Mouse (Mus musculus): ENCODE data around the gene Bcl11a. TPM values are rescaled to one million over a fixed set of nuclear protein-coding genes. Genes with fewer than 3 reads are reported as not detected.

Gene Bcl11a
- polyA plus RNA-seq, 1 experiment from 2014 or later, result 117 TPM

DNA sequence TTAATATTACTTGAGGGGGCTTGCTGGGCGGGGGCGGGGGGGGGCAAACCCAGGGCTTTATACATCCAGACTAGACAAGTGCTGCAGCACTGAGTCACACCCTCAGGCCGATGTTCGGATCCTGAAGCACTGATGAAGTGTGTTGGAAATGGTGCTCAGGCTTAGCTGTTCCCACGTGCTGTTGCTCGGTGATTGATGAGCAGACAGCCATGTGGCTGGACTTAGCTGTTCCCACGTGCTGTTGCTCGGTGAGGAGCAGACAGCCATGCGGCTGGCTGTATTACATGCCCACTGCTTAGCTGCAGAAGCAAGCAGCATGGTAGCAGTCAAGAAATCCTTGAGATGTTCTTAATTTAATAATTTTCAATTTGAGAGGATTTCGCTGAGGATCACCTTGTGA lies 75.2 kb downstream of the Bcl11a start:
- ATAC-seq (ENCODE audit: low FRiP score, low TSS enrichment) (no peak), DNase-seq (no peak)
- Histone ChIP-seq H3K36me3 (ENCODE audit: control insufficient read depth, insufficient read depth, low read length) (0 out of 2 replicates have a peak, but pooled peaks cover 4% of the 10 kb centered on the region), H3K4me3 (replicated peaks; ENCODE audit: low read depth, low read length) (no peak overlapping the region), H3K27ac (replicated peaks; ENCODE audit: low read depth, low read length) (no peak overlapping the region), H3K9ac (replicated peaks; ENCODE audit: low read length) (no peak overlapping the region), H3K4me2 (ENCODE audit: low read length) (no peak overlapping the region), H3K27me3 (ENCODE audit: control insufficient read depth, insufficient read depth, low read length) (no peaks in the 10 kb centered on the region), H3K9me3 (ENCODE audit: control insufficient read depth, low read length) (no peaks in the 10 kb centered on the region), H3K4me1 (ENCODE audit: control insufficient read depth, insufficient read depth, low read length) (peaks cover 11% of the 10 kb centered on the region; the same call in 1 of the 2 replicates)
- 63% methylated on average over 10 of the region's 10 CpGs for WGBS

DNA sequence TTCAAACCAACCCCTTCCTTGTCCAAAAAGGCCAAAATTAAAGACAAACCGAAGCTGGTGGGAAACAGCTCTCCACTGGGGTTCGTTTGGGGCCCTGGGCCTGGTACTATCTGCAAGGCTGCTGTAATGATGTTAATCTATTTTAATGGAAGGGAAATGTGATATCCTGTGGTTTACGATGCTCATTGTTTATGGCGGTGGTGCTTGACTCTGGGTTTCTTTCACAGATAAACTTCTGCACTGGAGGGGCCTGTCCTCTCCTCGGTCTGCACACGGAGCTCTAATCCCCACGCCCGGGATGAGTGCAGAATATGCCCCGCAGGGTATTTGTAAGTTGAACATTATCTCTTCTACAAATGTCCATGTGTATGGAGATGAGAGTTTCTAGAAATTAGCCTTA lies 80.2 kb downstream of the Bcl11a start:
- no peak overlapping the region for H3K4me3 ChIP-seq (replicated peaks; ENCODE audit: low read depth, low read length)
- WGBS, result 55% methylated on average over 9 of the region's 9 CpGs
- H3K36me3 ChIP-seq (ENCODE audit: control insufficient read depth, insufficient read depth, low read length), result peaks cover under 1% of the 10 kb centered on the region; the same call in 1 of the 2 replicates
- no peak overlapping the region for H3K9ac ChIP-seq (replicated peaks; ENCODE audit: low read length)
- ATAC-seq (ENCODE audit: low FRiP score, low TSS enrichment) (no peak), DNase-seq (no peak)
- H3K9me3 ChIP-seq (ENCODE audit: control insufficient read depth, low read length), result no peaks in the 10 kb centered on the region
- H3K27ac ChIP-seq (replicated peaks; ENCODE audit: low read depth, low read length), result no peak overlapping the region
- H3K4me2 ChIP-seq (ENCODE audit: low read length), result no peak overlapping the region
- H3K4me1 ChIP-seq (ENCODE audit: control insufficient read depth, insufficient read depth, low read length), result peaks cover 38% of the 10 kb centered on the region
- H3K27me3 ChIP-seq (ENCODE audit: control insufficient read depth, insufficient read depth, low read length), result no peaks in the 10 kb centered on the region

DNA sequence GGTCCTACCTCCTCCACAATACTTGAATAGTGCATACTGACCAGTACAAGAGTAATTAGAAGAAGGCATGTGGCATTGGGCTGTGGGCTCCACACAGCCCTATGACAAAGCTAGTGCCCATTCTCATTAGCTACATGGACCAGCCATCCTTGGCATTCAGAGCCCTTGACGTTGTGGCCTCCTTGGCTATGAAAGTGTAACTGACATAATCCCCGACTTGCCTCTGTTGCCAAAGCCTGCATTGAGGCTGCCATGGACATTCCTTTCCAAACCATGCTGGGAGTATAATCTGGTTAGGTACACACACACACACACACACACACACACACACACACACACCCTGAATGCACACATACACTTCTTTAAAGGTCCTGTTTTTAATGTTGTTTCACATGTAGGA lies 81.8 kb downstream of the Bcl11a start:
- no peak for ATAC-seq (ENCODE audit: low FRiP score, low TSS enrichment)
- 75% methylated on average over 2 of the region's 2 CpGs for WGBS
- H3K4me1 ChIP-seq (ENCODE audit: control insufficient read depth, insufficient read depth, low read length), result peaks cover 34% of the 10 kb centered on the region
- no peak overlapping the region for H3K9ac ChIP-seq (replicated peaks; ENCODE audit: low read length)
- no peak overlapping the region for H3K4me3 ChIP-seq (replicated peaks; ENCODE audit: low read depth, low read length)
- H3K27ac ChIP-seq (replicated peaks; ENCODE audit: low read depth, low read length), result no peak overlapping the region
- no peaks in the 10 kb centered on the region for H3K9me3 ChIP-seq (ENCODE audit: control insufficient read depth, low read length)
- no peaks in the 10 kb centered on the region for H3K27me3 ChIP-seq (ENCODE audit: control insufficient read depth, insufficient read depth, low read length)
- no peak overlapping the region for H3K4me2 ChIP-seq (ENCODE audit: low read length)
- no peak for DNase-seq
- H3K36me3 ChIP-seq (ENCODE audit: control insufficient read depth, insufficient read depth, low read length), result peaks cover 16% of the 10 kb centered on the region

DNA sequence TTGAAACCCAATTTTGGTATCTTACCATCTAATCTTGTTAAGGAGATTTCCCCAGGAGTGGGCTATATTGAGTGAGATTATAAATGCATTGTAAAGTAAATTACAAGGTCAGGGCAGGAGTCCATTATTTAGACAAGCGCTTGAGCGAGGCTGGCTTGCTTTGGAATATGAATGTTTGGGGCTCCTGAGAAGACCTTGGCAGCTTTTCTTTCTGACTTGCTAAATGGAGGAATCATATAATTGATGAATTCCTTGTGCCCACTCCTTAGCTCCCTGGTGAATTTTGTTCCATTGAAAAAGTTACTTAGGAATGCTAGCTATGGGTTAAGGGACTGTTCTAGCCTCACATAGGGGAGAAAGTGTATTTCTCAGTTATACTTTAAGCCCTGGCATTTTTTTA lies 83.6 kb downstream of the Bcl11a start:
- no peak for ATAC-seq (ENCODE audit: low FRiP score, low TSS enrichment)
- Histone ChIP-seq H3K27me3 (ENCODE audit: control insufficient read depth, insufficient read depth, low read length) (no peaks in the 10 kb centered on the region), H3K4me3 (replicated peaks; ENCODE audit: low read depth, low read length) (no peak overlapping the region), H3K9me3 (ENCODE audit: control insufficient read depth, low read length) (no peaks in the 10 kb centered on the region), H3K4me1 (ENCODE audit: control insufficient read depth, insufficient read depth, low read length) (peaks cover 34% of the 10 kb centered on the region), H3K9ac (replicated peaks; ENCODE audit: low read length) (no peak overlapping the region), H3K36me3 (ENCODE audit: control insufficient read depth, insufficient read depth, low read length) (peaks cover 25% of the 10 kb centered on the region), H3K27ac (replicated peaks; ENCODE audit: low read depth, low read length) (no peak overlapping the region), H3K4me2 (ENCODE audit: low read length) (no peak overlapping the region)
- WGBS, result 24% methylated on average over 2 of the region's 2 CpGs
- DNase-seq, result no peak

DNA sequence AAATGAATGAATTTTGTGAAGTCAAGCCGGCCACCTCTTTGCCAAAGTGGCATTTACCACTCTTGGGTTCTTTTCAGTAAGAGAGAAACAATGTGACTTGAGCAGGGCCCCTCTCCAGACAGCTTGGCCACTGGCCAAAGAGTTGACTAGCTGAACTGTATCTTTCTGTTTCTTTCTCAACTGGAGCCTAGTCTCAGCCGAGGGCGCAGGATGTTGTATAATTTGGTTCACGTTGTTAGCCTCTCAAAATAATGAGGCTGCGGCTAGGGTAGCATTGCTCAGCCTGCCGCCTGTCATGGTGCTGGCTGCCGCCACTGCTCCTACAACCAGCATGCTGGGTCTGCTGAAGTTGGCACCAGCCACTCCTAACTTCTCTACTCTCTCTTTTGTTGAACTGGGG lies 84.2 kb downstream of the Bcl11a start:
- peak; percentile 85 for DNase-seq
- Histone ChIP-seq H3K4me2 (ENCODE audit: low read length) (no peak overlapping the region), H3K4me1 (ENCODE audit: control insufficient read depth, insufficient read depth, low read length) (peaks cover 30% of the 10 kb centered on the region), H3K9ac (replicated peaks; ENCODE audit: low read length) (no peak overlapping the region), H3K27me3 (ENCODE audit: control insufficient read depth, insufficient read depth, low read length) (no peaks in the 10 kb centered on the region), H3K27ac (replicated peaks; ENCODE audit: low read depth, low read length) (no peak overlapping the region), H3K9me3 (ENCODE audit: control insufficient read depth, low read length) (no peaks in the 10 kb centered on the region), H3K4me3 (replicated peaks; ENCODE audit: low read depth, low read length) (no peak overlapping the region), H3K36me3 (ENCODE audit: control insufficient read depth, insufficient read depth, low read length) (peaks cover 25% of the 10 kb centered on the region)
- ATAC-seq (ENCODE audit: low FRiP score, low TSS enrichment), result peak; percentile 74
- 37% methylated on average over 7 of the region's 7 CpGs for WGBS

DNA sequence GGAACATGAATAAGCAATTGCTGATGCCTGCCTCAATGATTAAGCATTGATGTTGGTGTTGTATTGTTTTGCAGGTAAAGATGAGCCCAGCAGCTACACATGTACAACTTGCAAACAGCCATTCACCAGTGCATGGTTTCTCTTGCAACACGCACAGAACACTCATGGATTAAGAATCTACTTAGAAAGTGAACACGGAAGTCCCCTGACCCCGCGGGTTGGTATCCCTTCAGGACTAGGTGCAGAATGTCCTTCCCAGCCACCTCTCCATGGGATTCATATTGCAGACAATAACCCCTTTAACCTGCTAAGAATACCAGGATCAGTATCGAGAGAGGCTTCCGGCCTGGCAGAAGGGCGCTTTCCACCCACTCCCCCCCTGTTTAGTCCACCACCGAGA lies 85.2 kb downstream of the Bcl11a start:
- Histone ChIP-seq H3K9ac (replicated peaks; ENCODE audit: low read length) (no peak overlapping the region), H3K4me2 (ENCODE audit: low read length) (no peak overlapping the region), H3K27ac (replicated peaks; ENCODE audit: low read depth, low read length) (no peak overlapping the region), H3K9me3 (ENCODE audit: control insufficient read depth, low read length) (no peaks in the 10 kb centered on the region), H3K27me3 (ENCODE audit: control insufficient read depth, insufficient read depth, low read length) (no peaks in the 10 kb centered on the region), H3K36me3 (ENCODE audit: control insufficient read depth, insufficient read depth, low read length) (peaks cover 25% of the 10 kb centered on the region), H3K4me1 (ENCODE audit: control insufficient read depth, insufficient read depth, low read length) (peaks cover 27% of the 10 kb centered on the region), H3K4me3 (replicated peaks; ENCODE audit: low read depth, low read length) (no peak overlapping the region)
- DNase-seq (no peak), ATAC-seq (ENCODE audit: low FRiP score, low TSS enrichment) (no peak)
- 93% methylated on average over 8 of the region's 8 CpGs for WGBS

DNA sequence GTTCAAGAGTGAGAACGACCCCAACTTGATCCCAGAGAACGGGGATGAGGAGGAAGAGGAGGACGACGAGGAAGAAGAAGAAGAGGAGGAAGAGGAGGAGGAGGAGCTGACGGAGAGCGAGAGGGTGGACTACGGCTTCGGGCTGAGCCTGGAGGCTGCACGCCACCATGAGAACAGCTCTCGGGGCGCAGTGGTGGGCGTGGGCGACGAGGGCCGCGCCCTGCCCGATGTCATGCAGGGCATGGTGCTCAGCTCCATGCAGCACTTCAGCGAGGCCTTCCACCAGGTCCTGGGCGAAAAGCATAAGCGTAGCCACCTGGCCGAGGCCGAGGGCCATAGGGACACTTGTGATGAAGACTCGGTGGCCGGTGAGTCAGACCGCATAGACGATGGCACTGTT lies 86.2 kb downstream of the Bcl11a start:
- no peak overlapping the region for H3K27ac ChIP-seq (replicated peaks; ENCODE audit: low read depth, low read length)
- WGBS, result 97% methylated on average over 26 of the region's 26 CpGs
- H3K4me3 ChIP-seq (replicated peaks; ENCODE audit: low read depth, low read length), result no peak overlapping the region
- peaks cover 27% of the 10 kb centered on the region for H3K4me1 ChIP-seq (ENCODE audit: control insufficient read depth, insufficient read depth, low read length)
- no peak overlapping the region for H3K4me2 ChIP-seq (ENCODE audit: low read length)
- H3K9me3 ChIP-seq (ENCODE audit: control insufficient read depth, low read length), result no peaks in the 10 kb centered on the region
- H3K27me3 ChIP-seq (ENCODE audit: control insufficient read depth, insufficient read depth, low read length), result no peaks in the 10 kb centered on the region
- DNase-seq (no peak), ATAC-seq (ENCODE audit: low FRiP score, low TSS enrichment) (no peak)
- H3K9ac ChIP-seq (replicated peaks; ENCODE audit: low read length), result no peak overlapping the region
- H3K36me3 ChIP-seq (ENCODE audit: control insufficient read depth, insufficient read depth, low read length), result peaks cover 25% of the 10 kb centered on the region

DNA sequence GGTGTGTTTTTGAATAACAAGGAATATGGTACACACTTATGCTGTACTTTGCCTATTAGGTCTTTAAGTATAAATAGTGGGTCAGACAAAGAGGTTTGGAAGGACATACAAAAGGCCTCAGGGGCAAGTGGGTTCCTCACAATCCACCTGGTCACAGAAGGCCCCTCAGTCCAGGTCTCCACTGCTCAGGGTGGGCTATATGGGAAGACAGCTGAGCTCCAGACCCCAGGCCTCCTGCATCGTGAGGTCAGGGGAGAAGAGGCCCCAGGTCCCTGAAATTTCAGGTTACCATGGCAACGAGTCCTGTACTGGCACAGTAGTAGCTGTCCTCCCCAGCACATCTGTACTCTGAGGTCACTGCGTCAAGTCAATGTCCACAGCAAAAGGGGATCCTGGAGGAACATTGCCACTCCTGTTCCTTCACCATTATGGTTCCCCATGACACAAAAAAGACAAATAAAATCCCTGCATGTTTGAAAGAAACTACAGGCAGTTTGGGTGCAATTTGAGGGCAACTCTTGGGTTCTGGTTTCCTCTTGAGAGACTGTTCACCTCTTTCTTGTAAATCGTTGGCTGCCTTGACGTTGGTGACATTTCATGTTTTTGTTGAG lies 93.9 kb downstream of the Bcl11a start:
- Histone ChIP-seq H3K27me3 (ENCODE audit: control insufficient read depth, insufficient read depth, low read length) (no peaks in the 10 kb centered on the region), H3K9ac (replicated peaks; ENCODE audit: low read length) (no peak overlapping the region), H3K4me3 (replicated peaks; ENCODE audit: low read depth, low read length) (no peak overlapping the region), H3K9me3 (ENCODE audit: control insufficient read depth, low read length) (no peaks in the 10 kb centered on the region), H3K36me3 (ENCODE audit: control insufficient read depth, insufficient read depth, low read length) (peaks cover 5% of the 10 kb centered on the region), H3K27ac (replicated peaks; ENCODE audit: low read depth, low read length) (no peak overlapping the region), H3K4me1 (ENCODE audit: control insufficient read depth, insufficient read depth, low read length) (0 out of 2 replicates have a peak, but pooled peaks cover 3% of the 10 kb centered on the region), H3K4me2 (ENCODE audit: low read length) (no peak overlapping the region)
- no peak for ATAC-seq (ENCODE audit: low FRiP score, low TSS enrichment)
- 82% methylated on average over 5 of the region's 5 CpGs for WGBS
- DNase-seq, result no peak

DNA sequence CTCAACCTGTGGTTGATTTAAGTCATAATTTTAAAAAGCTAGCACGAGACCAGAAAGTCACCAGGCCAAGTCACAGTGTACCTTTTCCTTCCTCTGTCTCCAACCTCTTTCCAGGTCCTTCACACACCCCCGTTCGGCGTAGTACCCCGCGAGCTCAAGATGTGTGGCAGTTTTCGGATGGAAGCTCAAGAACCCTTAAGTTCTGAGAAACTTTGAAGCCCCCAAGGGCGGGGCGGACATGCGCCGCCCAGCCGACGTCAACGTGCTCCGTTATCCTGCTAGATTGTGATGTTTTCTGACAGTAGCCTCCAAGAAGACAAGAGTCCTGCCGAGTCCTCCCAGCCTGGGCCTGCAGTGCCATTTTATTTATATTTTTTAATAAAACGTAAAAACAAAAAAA lies 94.7 kb downstream of the Bcl11a start:
- H3K27me3 ChIP-seq (ENCODE audit: control insufficient read depth, insufficient read depth, low read length), result no peaks in the 10 kb centered on the region
- peaks cover 5% of the 10 kb centered on the region for H3K36me3 ChIP-seq (ENCODE audit: control insufficient read depth, insufficient read depth, low read length)
- DNase-seq (no peak), ATAC-seq (ENCODE audit: low FRiP score, low TSS enrichment) (no peak; the same call in 1 of the 2 replicates)
- H3K4me2 ChIP-seq (ENCODE audit: low read length), result no peak overlapping the region
- no peaks in the 10 kb centered on the region for H3K9me3 ChIP-seq (ENCODE audit: control insufficient read depth, low read length)
- no peak overlapping the region for H3K27ac ChIP-seq (replicated peaks; ENCODE audit: low read depth, low read length)
- H3K9ac ChIP-seq (replicated peaks; ENCODE audit: low read length), result no peak overlapping the region
- H3K4me1 ChIP-seq (ENCODE audit: control insufficient read depth, insufficient read depth, low read length), result 0 out of 2 replicates have a peak, but pooled peaks cover 3% of the 10 kb centered on the region
- 96% methylated on average over 17 of the region's 17 CpGs for WGBS
- H3K4me3 ChIP-seq (replicated peaks; ENCODE audit: low read depth, low read length), result no peak overlapping the region

Measured in midbrain, embryonic 14.5 days (tissue).